Mouse (Mus musculus): ENCODE data around the gene Med11.
A peak's percentile ranks its signal among the peaks of the same experiment; 100 is the strongest.
"Not testable (repeated sequence)": the region's sequence is repeated elsewhere in the genome, so short reads cannot be mapped to it uniquely, and the experiment has no call there.

Med11 gene

DNA sequence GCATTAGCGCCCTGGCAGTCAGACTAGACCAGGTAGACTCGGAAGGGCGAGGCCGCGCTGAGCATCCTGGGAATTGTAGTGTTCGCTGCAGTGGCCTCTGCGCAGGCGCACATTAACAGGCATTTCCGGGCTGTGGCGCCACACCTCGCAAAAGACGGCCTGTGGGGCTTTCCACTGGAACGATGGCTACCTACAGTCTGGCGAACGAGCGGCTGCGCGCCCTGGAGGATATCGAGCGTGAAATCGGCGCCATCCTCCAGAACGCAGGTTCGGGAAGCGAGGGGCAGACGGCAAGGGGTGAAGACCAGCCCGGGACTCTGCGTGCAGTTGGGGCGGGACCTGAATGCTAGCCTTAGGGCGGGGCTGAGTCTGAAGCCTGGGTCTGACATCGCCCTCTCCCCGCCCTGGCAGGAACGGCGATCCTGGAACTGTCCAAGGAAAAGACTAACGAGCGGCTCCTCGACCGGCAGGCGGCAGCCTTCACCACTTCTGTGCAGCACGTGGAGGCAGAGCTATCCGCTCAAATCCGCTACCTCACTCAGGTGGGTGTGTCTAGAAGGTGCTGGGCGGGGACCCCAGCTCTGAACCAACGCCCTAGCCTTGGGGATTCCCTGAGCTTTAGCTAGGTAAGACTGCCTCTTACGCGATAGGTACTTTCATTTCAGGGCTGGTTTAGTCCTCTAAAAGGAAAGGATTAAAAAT is at the start of gene Med11:
Gene Med11 (plus strand): TSS at position 123 of the 702 bp plus-strand sequence.
- peak; percentile 93 to 95 for DNase-seq (ENCODE audit: low spot score in 2 of 2)

DNA sequence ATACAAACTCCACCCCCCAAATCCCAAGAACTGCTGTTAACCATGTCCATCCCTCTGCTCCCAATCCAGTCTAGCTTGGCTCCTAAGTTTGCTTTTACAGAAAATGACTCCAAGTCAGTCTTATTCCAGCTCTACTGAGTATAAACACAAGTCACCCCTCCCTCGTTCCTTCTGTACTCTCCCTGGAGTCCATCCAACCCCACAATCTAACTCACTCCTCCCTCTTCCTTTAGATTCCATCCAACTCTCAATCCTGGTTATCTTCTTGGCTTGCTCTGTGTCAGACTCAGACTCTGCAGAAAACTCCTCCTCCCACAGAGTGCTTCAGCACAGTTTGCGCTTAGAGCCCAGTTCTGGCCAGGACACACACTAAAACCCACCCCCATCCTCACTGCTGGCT is 48.1 kb upstream of the Med11 start:
- no peak for DNase-seq (ENCODE audit: low spot score in 2 of 2)

DNA sequence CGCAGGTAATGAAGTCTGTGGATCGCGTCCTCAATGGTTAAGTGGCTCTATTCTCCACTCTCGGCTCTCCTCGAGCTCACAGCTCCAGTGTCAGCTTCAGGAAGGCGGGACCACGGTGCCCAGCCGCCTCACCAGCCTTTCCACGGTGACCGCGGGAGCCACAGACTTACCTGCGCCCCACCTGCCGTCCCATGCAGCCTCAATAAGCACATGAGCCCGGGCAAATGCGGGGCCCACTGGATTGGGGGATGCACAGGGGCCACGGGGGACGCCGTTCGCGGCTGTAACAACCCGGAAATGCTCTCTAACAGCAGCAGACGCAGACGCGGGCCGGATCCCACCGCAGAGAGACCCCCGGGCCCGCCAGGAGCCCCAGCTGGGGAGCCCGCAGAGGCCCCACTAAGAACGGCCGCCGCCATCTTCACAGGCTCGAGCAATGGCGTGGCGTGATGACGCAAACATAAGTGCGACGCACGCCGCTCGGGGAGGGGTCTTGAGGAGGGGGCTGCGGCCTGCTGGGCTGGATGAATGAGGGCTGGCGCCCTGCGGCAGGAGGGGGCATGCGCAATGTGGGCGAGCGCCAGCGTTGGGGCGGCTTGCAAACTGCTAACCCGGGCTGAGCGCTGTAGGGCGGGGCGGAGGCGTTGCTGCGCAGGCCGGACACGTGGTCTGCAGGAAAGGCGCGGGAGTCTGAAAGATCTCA is 42.0 kb upstream of the Med11 start, which contains the start of gene Pelp1:
Gene Pelp1 (minus strand): TSS at position 438 of the 703 bp plus-strand sequence.
- DNase-seq (ENCODE audit: low spot score in 2 of 2), result peak; percentile 80 to 81

DNA sequence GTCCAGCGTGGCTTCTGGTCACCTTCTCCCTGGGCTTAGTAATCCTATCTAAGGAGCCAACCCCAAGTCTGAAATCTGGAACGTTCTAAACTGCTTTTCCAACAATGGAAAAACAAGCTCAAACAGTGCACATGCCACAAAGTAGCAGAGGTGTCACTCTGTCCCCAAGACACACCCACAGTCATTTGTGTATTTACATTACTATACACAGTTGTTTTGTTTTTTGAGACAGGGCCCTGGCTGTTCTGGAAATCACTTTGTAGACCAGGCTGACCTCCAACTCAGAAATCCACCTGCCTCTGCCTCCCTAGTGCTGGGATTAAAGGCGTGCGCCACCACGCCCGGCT is 41.4 kb upstream of the Med11 start:
- no peak for DNase-seq (ENCODE audit: low spot score in 2 of 2)

DNA sequence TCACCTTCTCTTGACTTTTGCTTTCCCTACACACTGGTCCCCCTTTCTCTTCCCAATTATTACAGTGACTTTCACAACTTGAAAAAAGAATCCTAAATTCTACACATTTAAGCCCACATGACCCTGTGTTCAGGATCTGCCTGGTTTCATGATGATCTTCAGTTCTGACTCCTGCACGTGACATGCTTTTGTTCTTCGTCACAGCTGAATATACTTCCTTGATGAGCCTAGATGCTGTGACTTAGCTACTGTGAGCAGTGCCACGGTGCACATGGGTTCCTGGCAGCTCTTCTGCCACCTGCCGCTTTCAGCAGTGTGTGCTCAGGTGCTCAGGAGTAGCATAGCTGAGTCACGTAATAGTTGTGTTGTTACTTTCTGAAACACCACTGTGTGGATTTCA is 39.1 kb upstream of the Med11 start:
- DNase-seq (ENCODE audit: low spot score in 2 of 2), result no peak

DNA sequence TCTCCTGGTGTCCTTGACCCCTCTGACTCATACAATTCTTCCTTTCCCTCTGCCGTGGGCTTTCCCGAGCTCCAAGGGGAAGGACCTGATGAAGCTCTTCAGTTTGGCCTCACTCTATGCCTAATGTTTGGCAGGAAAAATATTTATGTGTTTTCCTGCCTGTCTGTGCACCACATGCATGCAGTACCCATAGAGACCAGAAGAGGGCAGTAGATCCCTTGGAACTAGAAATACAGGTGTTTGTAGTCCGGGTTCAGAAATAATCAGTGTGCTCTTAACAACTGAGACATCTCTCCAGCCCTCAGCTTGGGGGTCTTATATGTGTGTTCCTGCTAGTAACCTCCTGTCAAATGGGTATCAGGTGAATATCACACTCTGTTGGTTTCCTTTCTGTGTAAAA is 37.8 kb upstream of the Med11 start:
- DNase-seq (ENCODE audit: low spot score in 2 of 2), result peak; percentile 60 to 67

DNA sequence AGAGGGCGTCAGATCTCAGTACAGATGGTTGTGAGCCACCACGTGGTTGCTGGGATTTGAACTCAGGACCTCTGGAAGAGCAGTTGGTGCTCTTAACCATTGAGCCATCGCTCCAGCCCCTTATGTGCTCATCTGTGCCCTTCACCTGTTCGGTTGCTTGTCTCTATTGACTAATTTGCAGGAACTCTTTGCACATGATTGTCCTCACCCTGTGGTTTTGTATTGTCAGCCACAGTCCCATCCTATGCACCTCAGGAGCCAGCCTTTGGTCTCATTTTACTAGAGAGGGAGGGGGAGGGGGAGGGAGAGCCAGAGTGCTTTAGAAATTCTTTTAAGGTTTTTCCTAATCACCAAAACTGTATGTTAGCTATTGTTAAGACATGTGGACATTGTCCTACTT is 33.5 kb upstream of the Med11 start:
- DNase-seq (ENCODE audit: low spot score in 2 of 2), result no peak

DNA sequence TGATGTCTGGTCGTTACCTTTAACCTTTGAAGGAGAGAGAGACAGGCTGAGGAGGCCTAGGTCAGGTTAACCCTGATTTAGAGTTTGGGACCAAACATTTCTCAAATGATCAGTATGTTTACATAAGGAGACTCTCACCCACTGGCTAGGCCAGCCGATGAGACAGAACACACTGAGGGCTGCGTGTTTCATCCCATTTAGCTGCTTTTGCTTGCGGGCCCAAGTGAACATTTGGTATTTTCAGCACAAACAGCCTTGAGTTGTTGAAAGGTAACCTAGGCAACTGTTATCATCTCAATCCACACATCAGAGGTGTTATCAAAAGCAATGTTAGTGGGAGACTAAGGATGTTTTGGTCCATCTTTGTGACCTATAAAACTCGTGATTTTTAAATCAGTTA is 32.2 kb upstream of the Med11 start:
- DNase-seq (ENCODE audit: low spot score in 2 of 2), result no peak

DNA sequence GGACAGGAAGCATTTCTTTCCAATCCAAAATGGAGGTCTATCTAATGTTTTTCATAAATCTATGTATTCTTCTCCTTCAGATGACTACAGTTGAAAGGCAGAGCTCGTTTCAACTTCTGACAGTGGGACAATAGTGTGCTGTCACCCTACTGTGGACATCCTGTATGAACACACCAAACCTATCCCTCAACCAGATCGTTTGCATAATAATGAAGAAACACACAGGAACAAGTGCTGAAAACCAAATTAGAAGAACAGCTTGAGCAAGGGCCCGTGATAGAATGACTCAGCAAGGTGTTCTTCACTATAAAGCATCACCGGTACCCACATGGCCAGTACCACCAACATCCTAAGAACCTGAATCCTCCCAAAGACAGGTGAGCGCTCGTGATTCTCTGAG is 25.1 kb upstream of the Med11 start:
- DNase-seq (ENCODE audit: low spot score in 2 of 2), result not testable (repeated sequence)

DNA sequence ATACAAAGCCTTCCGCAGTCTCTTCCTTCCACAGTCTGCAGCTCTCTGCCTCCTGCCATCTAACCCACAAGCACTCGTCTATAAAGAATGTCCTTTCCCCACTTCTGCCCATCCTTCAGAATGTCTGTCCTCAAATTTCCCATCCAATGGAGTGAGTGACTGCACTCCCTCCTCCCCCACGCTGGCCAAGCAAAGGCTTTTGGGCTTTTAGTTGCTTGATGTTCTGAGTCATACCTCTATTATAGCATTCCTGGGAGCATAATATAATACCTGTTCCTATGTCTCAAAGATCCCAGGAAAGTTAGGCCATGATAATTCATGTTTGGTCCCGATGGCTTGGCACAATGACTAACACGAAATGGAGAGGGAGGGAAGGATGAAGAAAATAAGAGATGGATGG is 20.1 kb upstream of the Med11 start:
- DNase-seq (ENCODE audit: low spot score in 2 of 2), result no peak

DNA sequence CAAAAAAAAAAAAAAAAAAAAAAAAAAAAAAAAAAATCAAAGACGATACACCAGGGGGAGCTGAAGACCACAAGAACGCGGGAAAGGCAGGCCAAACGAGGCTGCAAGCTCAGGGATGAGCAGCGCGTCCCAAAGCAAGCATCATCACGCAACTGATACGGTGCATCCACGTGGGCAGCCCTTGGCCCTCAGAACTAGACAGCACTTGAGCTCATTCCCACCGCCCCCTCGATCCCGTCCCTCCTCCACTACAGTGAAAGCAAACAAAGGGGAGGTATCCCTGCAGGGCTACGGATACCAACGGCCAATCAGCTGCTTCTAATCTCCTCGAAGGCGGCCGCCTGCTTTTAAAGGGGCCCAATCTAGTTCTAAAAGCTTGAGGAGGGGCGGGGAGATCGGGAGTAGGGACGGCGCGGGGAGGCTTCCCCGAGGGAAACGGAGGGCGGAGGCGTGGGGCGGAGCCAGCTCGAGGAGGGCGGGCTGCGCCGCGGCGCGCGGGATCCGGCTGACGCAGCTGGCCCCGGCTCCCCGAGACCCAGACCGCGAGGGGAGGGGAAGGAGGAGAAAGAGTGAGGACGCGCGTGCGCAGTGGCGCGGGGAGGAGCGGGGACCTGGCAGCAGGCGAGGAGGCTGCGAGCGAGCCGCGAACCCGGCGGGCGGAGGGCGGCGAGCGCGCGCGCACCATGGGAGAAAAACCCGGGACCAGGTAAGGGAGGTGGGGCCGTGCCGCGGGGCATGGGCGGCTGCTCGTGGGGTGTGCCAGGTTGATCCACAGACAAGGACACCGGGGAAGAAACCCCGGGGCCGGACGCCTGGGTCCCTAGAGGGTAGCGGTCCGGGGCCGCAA is 19.4 kb upstream of the Med11 start, which contains the start of gene Arrb2:
Gene Arrb2 (plus strand): TSS at position 588 of the 847 bp plus-strand sequence.
- DNase-seq (ENCODE audit: low spot score in 2 of 2), result peak; percentile 97 to 98

DNA sequence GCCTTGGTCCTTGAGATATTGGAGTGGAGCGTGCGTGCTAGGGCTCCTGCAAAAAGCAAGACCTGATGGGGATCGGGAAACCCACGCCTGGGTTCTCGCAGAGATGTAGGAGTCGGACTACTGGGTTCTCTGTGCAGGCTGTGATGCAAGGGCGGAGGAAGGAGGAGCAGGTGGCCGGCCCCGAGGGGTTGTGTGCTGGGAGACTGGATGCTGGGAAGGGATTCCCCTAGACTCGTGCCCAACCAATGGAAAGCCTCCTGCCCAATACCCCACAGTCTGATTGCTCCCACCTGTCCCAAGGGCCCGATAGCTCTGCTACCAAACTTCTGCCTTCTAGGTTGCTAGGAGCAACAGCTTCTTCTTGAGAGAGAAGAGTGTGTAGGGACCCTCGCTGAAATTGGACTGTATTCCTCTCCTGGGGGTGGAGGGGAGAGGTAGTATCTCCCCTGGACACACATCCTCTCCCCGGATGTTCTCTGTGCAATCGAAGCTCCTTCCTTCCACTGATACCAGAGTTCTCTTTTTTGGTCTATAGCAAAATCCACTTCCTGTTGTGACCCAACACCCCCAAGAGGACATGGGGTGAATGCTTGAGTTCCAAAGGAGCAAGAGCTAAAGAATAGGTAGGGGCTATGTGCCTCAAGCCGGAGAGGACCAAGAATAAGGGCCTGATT is 18.7 kb upstream of the Med11 start:
- peak; percentile 31 to 55 for DNase-seq (ENCODE audit: low spot score in 2 of 2)

DNA sequence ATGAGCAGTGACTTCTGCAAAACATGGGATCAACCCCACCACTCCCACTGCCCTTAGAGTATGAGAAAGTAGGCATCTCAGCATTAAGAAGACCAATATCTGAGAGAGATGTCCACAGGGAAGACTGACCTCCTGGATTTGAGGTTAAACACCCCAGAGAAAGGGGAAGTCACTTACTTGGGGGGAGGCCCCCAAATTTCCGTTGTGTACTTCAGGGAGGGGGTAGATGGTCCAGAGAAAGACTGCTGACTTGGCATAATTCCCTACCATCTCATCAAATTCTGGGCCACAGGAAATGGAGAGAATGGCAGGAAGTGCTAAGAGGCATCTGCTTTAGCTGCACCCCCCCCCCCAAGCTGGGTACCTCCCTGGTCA is 18.2 kb upstream of the Med11 start:
- peak; percentile 59 to 70 for DNase-seq (ENCODE audit: low spot score in 2 of 2)

DNA sequence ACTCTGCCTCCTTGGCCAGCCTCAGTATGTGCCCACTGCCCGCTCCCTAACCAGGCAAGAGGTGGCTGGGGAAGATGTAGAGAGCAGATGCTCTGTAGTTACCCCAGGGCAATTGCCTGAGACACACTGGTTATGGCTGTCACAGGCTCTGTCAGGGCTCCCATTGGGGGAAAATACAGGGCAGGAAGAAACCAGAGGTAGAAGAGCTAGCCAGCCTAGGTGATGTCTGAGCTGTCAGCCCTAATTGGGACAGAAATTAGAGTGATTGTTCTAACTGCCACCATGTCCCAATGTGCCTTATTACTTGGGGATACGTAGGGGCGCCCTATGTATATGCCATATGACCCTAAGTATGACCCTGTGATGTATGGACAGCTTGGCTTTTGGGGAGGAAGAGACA is 17.8 kb upstream of the Med11 start:
- no peak for DNase-seq (ENCODE audit: low spot score in 2 of 2)

DNA sequence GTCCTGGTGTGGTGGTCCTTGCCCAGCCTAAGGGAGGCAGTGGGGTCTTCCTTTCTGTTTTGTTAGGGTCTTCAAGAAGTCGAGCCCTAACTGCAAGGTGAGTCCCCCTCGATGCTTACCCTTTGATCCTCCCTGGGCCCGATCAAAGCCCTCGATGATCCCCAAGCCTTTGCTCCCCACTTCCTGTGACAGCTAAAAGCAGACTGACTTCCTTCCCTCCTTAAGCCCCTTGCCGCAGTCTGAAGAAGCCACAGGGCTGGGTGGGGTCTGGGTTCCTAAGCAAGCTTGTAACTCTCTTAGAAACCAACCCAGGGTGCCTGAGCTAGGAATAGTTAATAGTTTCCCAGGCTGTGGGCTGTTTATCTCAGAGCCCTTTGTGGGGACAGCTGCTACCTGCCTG is 16.2 kb upstream of the Med11 start:
- DNase-seq (ENCODE audit: low spot score in 2 of 2), result peak; percentile 32 to 45

DNA sequence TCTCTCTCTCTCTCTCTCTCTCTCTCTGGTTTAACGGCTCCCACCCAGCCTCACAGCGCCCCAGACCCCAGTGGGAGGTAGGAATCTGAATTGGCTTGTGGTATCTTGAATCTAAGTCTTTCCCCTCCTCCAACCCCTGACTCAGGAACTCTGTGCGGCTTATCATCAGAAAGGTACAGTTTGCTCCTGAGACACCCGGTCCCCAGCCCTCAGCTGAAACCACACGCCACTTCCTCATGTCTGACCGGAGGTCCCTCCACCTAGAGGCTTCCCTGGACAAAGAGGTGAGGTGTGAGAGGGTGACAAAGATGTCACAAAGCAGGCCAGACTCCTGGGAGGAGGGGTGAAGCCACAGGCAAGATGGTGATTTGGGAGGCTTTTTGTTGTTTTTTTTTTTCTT is 14.3 kb upstream of the Med11 start:
- peak in 1 of 2 experiments; percentile 25 for DNase-seq (ENCODE audit: low spot score in 2 of 2)

DNA sequence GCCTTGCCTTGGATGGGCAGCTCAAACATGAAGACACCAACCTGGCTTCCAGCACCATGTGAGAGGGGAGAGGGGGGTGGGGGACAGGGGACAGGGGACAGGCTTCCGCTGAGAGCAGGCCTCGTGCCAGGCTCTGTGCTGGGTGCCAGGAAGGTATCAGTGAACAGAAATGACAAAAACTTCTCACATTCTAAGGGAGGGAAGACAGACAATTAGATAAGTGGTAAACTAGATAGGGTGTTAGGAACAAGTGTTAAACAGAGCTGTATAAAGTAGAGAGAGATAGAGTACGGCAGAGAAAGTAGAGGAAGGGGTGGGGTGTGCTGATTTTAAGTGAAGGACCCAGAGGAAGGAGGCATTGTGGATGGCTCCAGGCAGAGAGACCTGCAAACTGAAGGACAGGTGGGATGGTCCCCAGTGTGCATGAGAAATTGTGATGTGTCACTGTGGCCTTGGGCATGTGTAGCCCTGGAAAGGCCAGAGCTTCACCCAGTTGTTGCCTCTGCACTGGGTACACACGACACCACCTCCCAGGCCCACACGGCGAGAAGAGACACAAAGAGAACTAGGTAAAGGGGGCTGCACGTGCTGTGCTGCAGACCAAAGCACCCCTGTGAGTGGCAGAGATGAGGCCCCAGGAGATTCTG is 12.9 kb upstream of the Med11 start:
- DNase-seq (ENCODE audit: low spot score in 2 of 2), result no peak

DNA sequence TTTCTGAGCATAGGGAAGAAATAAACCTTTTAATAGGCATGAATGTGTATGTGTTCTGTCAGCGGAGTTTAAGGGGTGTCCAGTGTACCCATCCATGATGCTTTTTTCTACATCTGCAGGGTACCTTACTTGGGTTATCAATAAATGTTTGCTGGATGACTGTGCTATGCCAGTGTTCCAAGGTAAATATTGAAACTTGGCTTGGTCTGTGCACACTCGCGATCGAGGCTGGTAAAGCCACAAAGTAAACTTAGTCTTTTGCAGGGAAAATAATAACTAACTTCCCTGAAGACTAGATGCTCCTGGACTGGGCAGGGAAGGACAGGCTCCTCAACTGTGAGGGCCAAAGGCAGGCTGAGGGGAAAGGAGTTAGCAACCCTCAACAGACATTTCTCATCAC is 11.1 kb upstream of the Med11 start:
- no peak for DNase-seq (ENCODE audit: low spot score in 2 of 2)

DNA sequence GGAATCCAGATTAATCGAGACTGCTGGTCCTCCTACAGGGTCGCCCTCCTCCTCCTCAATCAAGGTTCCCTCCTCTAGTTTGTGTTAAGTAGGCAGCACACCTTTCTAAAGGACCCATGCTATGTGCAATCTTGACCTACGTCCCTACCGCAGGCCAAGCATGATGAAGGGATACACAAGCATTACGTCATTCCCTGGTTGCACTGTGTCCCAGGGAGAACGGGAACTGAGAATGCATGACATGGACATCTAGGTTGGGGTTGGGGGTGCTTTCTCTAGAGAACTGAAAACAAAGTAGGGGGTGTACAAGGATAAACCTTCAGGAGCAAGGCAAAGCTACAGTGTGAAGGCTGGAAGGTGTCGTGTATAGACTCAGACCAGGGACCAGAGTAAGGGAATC is 9.8 kb upstream of the Med11 start:
- DNase-seq (ENCODE audit: low spot score in 2 of 2), result no peak

DNA sequence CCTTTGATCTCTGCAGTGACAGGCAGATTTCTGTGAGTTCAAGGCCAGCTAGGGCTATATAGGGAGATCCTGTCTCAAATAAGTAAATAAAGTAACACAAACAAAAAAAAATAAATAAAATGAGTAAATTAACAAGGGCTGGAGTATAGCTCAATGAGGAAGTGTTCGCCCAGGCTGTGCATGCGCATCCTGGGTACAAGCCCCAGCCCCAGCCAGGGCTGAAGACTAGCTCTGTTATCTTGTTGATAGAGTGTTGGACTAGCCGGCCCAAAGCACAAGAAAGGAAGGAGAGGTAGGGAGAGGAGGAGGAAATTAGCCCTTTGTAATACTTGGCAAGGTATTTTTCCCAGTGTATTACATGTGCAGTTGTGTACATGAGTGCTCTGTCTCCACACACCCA is 7.8 kb upstream of the Med11 start:
- no peak for DNase-seq (ENCODE audit: low spot score in 2 of 2)

DNA sequence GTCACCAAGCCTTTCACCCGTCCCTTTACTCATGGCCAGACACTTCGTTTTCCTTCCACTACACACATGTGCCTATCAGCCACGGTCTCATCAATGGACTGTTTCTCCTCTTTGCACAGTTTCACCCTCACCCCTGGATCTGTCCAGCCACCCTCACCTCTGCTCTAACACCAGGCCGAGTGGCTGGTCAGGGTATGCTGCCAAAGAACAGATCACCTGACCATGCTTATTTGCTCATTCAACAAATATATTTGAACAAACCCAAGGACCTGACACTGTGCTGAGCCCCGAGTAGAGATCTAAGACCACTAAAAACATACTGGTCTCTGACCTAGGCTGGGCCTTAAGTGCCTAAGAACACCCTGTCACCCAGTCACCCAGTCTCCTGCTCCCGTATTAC is 7.1 kb upstream of the Med11 start:
- DNase-seq (ENCODE audit: low spot score in 2 of 2), result no peak

Data from spleen, postnatal 36 days (tissue).